Mouse (Mus musculus) lung, postnatal 4 days (tissue): ENCODE data around the gene Slc16a11.
A peak's percentile ranks its signal among the peaks of the same experiment; 100 is the strongest.

ENCODE experiments used
- DNase-seq, 2 experiments: peaks; one replicate each; pipeline ENCODE4 v3.0.0; 2021

Slc16a11 gene

GRCm38 (mm10) chr11:70227661-70228245 lies 15.2 kb downstream of the Slc16a11 start:
- no peak for DNase-seq

- peak; percentile 92 for DNase-seq
Observed at GRCm38 (mm10) chr11:70228828-70229227, 16.3 kb downstream of the Slc16a11 start.

GRCm38 (mm10) chr11:70229260-70230010 lies 16.9 kb downstream of the Slc16a11 start, which contains the start of gene Bcl6b:
Gene Bcl6b (minus strand): TSS chr11:70229798.
- peak; percentile 64 to 69 for DNase-seq

- DNase-seq: peak; percentile 91
Observed at GRCm38 (mm10) chr11:70230239-70230727, 17.7 kb downstream of the Slc16a11 start.

- peak; percentile 67 to 70 for DNase-seq
Observed at GRCm38 (mm10) chr11:70232546-70232945, 20.0 kb downstream of the Slc16a11 start.

GRCm38 (mm10) chr11:70233016-70233415 lies 20.5 kb downstream of the Slc16a11 start:
- peak in 1 of 2 experiments; percentile 50 for DNase-seq

GRCm38 (mm10) chr11:70234037-70234436 lies 21.5 kb downstream of the Slc16a11 start:
- peak; percentile 57 to 75 for DNase-seq

- no peak for DNase-seq
Observed at GRCm38 (mm10) chr11:70234497-70234896, 21.9 kb downstream of the Slc16a11 start.

- DNase-seq: no peak
Observed at GRCm38 (mm10) chr11:70235254-70235900, 22.8 kb downstream of the Slc16a11 start.

GRCm38 (mm10) chr11:70236717-70237116 lies 24.2 kb downstream of the Slc16a11 start:
- DNase-seq: peak; percentile 36 to 56

- DNase-seq: peak; percentile 99
Observed at GRCm38 (mm10) chr11:70237457-70238167, 25.1 kb downstream of the Slc16a11 start, which contains the start of gene 0610010K14Rik. Gene 0610010K14Rik (minus strand): TSS chr11:70237914.

- peak in 1 of 2 experiments; percentile 13 for DNase-seq
Observed at GRCm38 (mm10) chr11:70238591-70239440, 26.3 kb downstream of the Slc16a11 start.

GRCm38 (mm10) chr11:70239541-70240279 lies 27.2 kb downstream of the Slc16a11 start, which contains the start of the genes Gm21988 and Rnasek:
Gene Gm21988 (minus strand): TSS chr11:70239830.
Gene Rnasek (minus strand): TSS chr11:70239842.
- peak; percentile 82 to 87 for DNase-seq

GRCm38 (mm10) chr11:70242591-70242990 lies 30.0 kb downstream of the Slc16a11 start:
- DNase-seq: no peak

GRCm38 (mm10) chr11:70247136-70247845 lies 34.7 kb downstream of the Slc16a11 start:
- DNase-seq: peak in 1 of 2 experiments; percentile 82

- no peak for DNase-seq
Observed at GRCm38 (mm10) chr11:70250150-70250549, 37.6 kb downstream of the Slc16a11 start.

- no peak for DNase-seq
Observed at GRCm38 (mm10) chr11:70251853-70252252, 39.3 kb downstream of the Slc16a11 start.

GRCm38 (mm10) chr11:70254337-70254736 lies 41.8 kb downstream of the Slc16a11 start:
- no peak for DNase-seq

- peak; percentile 65 to 67 for DNase-seq
Observed at GRCm38 (mm10) chr11:70254931-70255531, 42.5 kb downstream of the Slc16a11 start, which contains the start of gene Alox12. Gene Alox12 (minus strand): TSS chr11:70255353.

GRCm38 (mm10) chr11:70259035-70259434 lies 46.5 kb downstream of the Slc16a11 start:
- DNase-seq: no peak
